Mouse (Mus musculus) hindbrain, embryonic 12.5 days (tissue): ENCODE results near the gene Csnk1g1. TPM values are rescaled to one million over a fixed set of nuclear protein-coding genes. Genes with fewer than 3 reads are reported as not detected.

ENCODE experiments used
- ATAC-seq: fragments of 200-750 bp; cut with Nextera tagmentation; 2 replicates; pipeline ENCODE4 v1.8.0; 2017; ENCODE audit warnings: moderate TSS enrichment; ENCODE audit not compliant: low FRiP score
- H3K27ac ChIP-seq: fragments of 300-500 bp; sonication (generic); 2 replicates; pipeline ENCODE4 v1.5.1; 2016; ENCODE audit warnings: mild to moderate bottlenecking
- H3K27me3 ChIP-seq: fragments of 300-500 bp; sonication (generic); 2 replicates; pipeline ENCODE4 v1.6.1; 2016; ENCODE audit warnings: mild to moderate bottlenecking
- H3K36me3 ChIP-seq: fragments of 300-500 bp; sonication (generic); 2 replicates; pipeline ENCODE4 v1.6.1; 2016; ENCODE audit warnings: mild to moderate bottlenecking
- H3K4me1 ChIP-seq: fragments of 300-500 bp; sonication (generic); 2 replicates; pipeline ENCODE4 v1.6.1; 2016
- H3K4me2 ChIP-seq: fragments of 300-500 bp; sonication (generic); replicated peaks from 2 replicates; pipeline ENCODE4 v1.6.1; 2016; ENCODE audit warnings: mild to moderate bottlenecking
- H3K4me3 ChIP-seq: fragments of 300-500 bp; sonication (generic); 2 replicates; pipeline ENCODE4 v1.5.1; 2016; ENCODE audit warnings: mild to moderate bottlenecking
- H3K9ac ChIP-seq: fragments of 300-500 bp; sonication (generic); 2 replicates; pipeline ENCODE4 v1.6.1; 2016; ENCODE audit warnings: mild to moderate bottlenecking, moderate library complexity
- H3K9me3 ChIP-seq: fragments of 300-500 bp; sonication (generic); replicated peaks from 2 replicates; pipeline ENCODE4 v1.6.1; 2016; ENCODE audit warnings: mild to moderate bottlenecking
- WGBS: fragments of 180-500 bp; shearing (Covaris S2); methylation state at CpG from one replicate; pipeline ENCODE4 v1.1.7; 2016; 5-methylcytosine and 5-hydroxymethylcytosine counted together
- polyA plus RNA-seq: library from polyadenylated mRNA; unstranded; fragments of >200 nt; fragmentation: Nextera tagmentation; extraction: Ambion mirVana; gene quantifications from 2 replicates; pipeline ENCODE4 v1.2.1, GENCODE M21; 2016

The Csnk1g1 gene
- polyA plus RNA-seq, 1 experiment from 2014 or later, result 24.8 TPM

DNA sequence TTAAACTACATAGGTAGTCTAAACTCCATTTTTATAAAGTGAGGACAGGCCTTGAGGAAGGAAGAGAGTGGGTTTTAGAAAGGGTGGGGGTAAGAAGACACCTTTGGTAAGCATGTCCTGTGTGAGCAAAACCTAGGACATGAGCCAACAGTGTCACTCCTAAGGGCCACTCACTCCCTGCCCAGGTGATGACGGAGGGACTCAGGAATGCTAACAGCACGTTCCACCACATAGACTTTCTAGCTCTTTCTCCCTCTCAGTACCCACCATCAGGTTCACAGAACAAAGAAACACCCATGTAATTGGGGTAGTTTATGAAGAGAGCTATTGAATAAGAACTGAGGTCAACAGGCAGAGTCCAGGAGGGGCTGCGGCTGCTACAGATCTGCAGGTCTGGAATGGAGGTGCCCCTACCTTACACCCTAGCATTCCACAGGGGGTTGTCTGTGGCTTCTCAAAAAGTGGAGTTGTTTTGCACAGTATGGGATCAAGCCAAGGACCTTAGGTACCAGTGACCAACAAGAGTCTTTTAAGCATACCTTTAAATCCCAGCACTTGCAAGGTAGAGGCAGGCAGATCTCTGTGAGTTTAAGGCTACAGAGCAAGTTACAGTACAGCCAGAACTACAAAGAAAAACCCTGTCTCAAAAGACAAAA lies 172.2 kb downstream of the Csnk1g1 start:
- Histone ChIP-seq H3K36me3 (0 out of 2 replicates have a peak, but pooled peaks cover 3% of the 10 kb centered on the region), H3K27me3 (no peaks in the 10 kb centered on the region), H3K9ac (no peak overlapping the region), H3K27ac (no peak overlapping the region), H3K4me1 (peaks cover 4% of the 10 kb centered on the region; the same call in 1 of the 2 replicates), H3K4me3 (no peak overlapping the region), H3K9me3 (no peaks in the 10 kb centered on the region), H3K4me2 (no peak overlapping the region)
- ATAC-seq, result no peak
- WGBS, result 77% methylated on average over 3 of the region's 3 CpGs

DNA sequence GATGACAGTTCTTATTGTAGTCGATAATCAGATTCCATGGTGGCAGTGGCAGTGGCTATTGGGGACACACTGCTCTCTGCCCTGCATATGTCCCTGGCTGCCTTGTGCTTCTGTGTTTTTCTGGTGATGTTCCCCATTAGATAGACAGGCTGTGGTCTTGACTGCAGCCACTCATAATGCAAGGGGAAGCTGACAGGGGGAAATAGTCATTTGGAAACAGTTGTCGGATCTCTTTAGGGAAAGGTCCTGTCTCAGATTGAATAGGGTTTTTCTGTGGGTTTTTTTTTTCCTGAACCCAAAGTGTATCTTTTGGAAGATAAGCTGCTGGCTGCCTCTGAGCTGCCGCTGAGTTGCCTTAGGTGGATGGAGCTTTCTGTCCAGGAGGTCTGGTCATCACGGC lies 173.3 kb downstream of the Csnk1g1 start:
- Histone ChIP-seq H3K9me3 (no peaks in the 10 kb centered on the region), H3K4me2 (no peak overlapping the region), H3K4me1 (peaks cover 4% of the 10 kb centered on the region; the same call in 1 of the 2 replicates), H3K27me3 (no peaks in the 10 kb centered on the region), H3K27ac (no peak overlapping the region), H3K9ac (no peak overlapping the region), H3K4me3 (no peak overlapping the region), H3K36me3 (peaks cover 9% of the 10 kb centered on the region)
- WGBS, result 88% methylated on average over 4 of the region's 4 CpGs
- no peak for ATAC-seq

- ATAC-seq, result no peak
- no peak overlapping the region for H3K4me2 ChIP-seq
- 91% methylated on average over 3 of the region's 3 CpGs for WGBS
- H3K27me3 ChIP-seq, result no peaks in the 10 kb centered on the region
- no peak overlapping the region for H3K9ac ChIP-seq
- H3K9me3 ChIP-seq, result no peaks in the 10 kb centered on the region
- no peak overlapping the region for H3K27ac ChIP-seq
- H3K4me3 ChIP-seq, result no peak overlapping the region
- peaks cover 3% of the 10 kb centered on the region; the same call in 1 of the 2 replicates for H3K4me1 ChIP-seq
- H3K36me3 ChIP-seq, result peaks cover 31% of the 10 kb centered on the region
Observed at GRCm38 (mm10) chr9:66084171-66084570, 175.4 kb downstream of the Csnk1g1 start.

DNA sequence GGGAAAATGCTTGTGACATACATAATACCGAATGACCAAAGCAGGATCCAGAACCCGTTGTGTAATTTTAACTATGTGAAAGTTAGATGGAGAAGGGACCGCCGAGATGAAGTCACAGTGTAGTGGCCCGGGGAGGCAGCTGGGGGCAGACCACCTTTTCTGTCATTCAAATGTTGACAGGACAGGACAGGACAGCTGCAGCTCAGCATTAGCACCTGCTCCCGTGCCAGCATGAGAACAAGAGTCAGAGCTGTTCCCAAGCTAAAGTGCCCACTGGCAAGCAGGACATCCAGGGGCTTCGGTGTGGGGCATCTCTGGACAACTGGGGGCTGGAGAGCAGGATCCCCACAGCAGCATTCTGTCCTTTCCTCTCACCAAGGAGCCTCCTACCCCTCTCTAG lies 178.3 kb downstream of the Csnk1g1 start:
- peaks cover 3% of the 10 kb centered on the region; the same call in 1 of the 2 replicates for H3K4me1 ChIP-seq
- no peak overlapping the region for H3K4me2 ChIP-seq
- H3K4me3 ChIP-seq, result no peak overlapping the region
- no peaks in the 10 kb centered on the region for H3K27me3 ChIP-seq
- H3K36me3 ChIP-seq, result peaks cover 59% of the 10 kb centered on the region
- H3K9ac ChIP-seq, result no peak overlapping the region
- WGBS, result 94% methylated on average over 7 of the region's 7 CpGs
- ATAC-seq, result no peak
- no peak overlapping the region for H3K27ac ChIP-seq
- no peaks in the 10 kb centered on the region for H3K9me3 ChIP-seq

- H3K27me3 ChIP-seq, result no peaks in the 10 kb centered on the region
- H3K4me3 ChIP-seq, result no peak overlapping the region
- peaks cover 73% of the 10 kb centered on the region for H3K36me3 ChIP-seq
- WGBS, result 42% methylated on average over 4 of the region's 4 CpGs
- H3K4me1 ChIP-seq, result peaks cover 3% of the 10 kb centered on the region; the same call in 1 of the 2 replicates
- ATAC-seq, result no peak
- H3K4me2 ChIP-seq, result no peak overlapping the region
- no peaks in the 10 kb centered on the region for H3K9me3 ChIP-seq
- H3K9ac ChIP-seq, result no peak overlapping the region
- H3K27ac ChIP-seq, result peak overlapping the region; percentile 30; the same call in 1 of the 2 replicates
Observed at GRCm38 (mm10) chr9:66088411-66088810, 179.7 kb downstream of the Csnk1g1 start.

DNA sequence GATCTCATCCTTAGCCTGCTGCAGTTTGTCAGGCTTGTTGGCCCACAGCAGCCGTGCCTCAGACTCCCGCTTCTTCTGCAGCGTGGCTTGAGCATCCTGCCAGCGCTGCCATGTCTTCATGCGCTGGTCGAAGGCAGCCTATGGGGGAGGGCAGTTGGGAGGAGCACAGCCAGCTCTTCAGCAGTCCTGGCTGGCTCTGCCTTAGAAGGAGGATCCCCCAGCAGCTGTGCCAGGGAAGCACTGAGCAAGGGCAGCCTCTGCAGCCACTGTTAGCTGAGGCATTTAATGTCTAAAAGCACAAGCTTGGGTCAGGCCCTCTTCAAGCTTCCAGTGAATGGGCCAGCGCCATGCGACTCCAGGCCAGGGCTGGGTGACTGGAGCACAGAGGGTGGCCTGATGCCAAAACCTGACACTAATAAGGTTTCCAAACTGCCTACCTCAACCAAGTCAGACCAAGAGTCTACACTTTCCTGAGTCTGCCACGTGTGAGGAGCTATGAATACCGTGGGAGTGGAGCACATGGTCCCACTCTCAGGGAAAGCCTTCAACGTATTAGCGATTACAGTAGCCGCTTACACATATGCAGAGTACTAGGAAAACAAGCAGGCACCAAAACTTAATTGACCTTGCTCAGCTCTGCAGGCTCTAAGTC lies 182.0 kb downstream of the Csnk1g1 start:
- Histone ChIP-seq H3K27ac (no peak overlapping the region), H3K27me3 (no peaks in the 10 kb centered on the region), H3K9me3 (no peaks in the 10 kb centered on the region), H3K36me3 (peaks cover 93% of the 10 kb centered on the region), H3K4me3 (no peak overlapping the region), H3K9ac (no peak overlapping the region), H3K4me1 (peaks cover 3% of the 10 kb centered on the region; the same call in 1 of the 2 replicates), H3K4me2 (no peak overlapping the region)
- no peak for ATAC-seq
- WGBS, result 92% methylated on average over 13 of the region's 13 CpGs

DNA sequence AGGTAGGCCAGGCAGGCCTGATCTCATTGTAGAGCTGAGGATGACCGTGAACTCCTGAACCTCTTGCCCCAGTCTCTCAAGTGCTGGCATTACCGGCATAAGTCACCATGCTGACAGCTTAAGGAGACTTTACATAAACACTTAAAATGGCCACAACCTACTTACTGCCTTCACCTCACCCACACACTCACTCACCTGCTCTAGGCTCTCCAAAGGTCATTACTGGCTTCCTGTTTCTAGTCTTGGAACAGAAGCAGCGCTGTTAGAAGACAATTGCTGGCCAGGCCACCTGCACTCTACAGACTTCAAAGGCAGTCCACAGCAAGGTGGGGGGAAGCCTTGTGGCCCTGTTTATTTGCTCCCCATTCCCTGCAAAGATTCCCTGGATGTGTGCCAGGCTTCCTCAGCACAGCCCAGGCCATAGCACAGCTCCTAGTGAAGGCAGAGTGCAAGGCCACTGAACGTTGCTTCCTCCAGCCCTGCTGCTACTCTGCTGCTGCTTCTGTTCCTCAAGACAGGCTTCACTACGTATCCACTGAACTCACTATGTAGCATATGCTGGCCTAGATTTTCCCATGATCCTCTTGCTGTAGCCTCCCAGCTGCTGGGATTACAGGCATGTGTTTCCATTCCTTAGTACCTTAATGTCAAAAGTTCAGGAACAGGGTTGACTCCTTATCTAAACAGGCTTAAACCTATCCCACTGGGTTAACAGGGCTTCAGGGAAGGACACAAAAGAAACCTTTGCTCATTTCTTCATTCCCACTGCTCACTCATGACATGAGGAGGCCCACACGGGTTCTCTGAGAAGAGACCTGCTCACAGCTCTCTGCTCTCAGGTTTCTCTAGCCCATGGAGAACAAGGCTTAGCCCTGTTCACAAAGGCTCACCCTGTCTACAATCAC lies 182.9 kb downstream of the Csnk1g1 start:
- ATAC-seq, result no peak
- no peak overlapping the region for H3K4me3 ChIP-seq
- no peak overlapping the region for H3K4me2 ChIP-seq
- H3K9me3 ChIP-seq, result no peaks in the 10 kb centered on the region
- no peaks in the 10 kb centered on the region for H3K27me3 ChIP-seq
- 78% methylated on average over 6 of the region's 6 CpGs for WGBS
- H3K9ac ChIP-seq, result no peak overlapping the region
- peaks cover 97% of the 10 kb centered on the region for H3K36me3 ChIP-seq
- H3K4me1 ChIP-seq, result peaks cover 3% of the 10 kb centered on the region; the same call in 1 of the 2 replicates
- no peak overlapping the region; the same call in 1 of the 2 replicates for H3K27ac ChIP-seq

- H3K9ac ChIP-seq, result no peak overlapping the region
- H3K9me3 ChIP-seq, result no peaks in the 10 kb centered on the region
- no peak overlapping the region; the same call in 1 of the 2 replicates for H3K27ac ChIP-seq
- WGBS, result 80% methylated on average over 2 of the region's 2 CpGs
- H3K4me3 ChIP-seq, result no peak overlapping the region
- no peak for ATAC-seq
- no peak overlapping the region for H3K4me2 ChIP-seq
- H3K4me1 ChIP-seq, result peaks cover 3% of the 10 kb centered on the region; the same call in 1 of the 2 replicates
- no peaks in the 10 kb centered on the region for H3K27me3 ChIP-seq
- H3K36me3 ChIP-seq, result peaks cover 97% of the 10 kb centered on the region
Observed at GRCm38 (mm10) chr9:66092664-66093063, 183.9 kb downstream of the Csnk1g1 start.

Other genes starting within 250 kb of the Csnk1g1 start
- 312 and 323 TPM in 2 replicates for gene Oaz2, start 240.9 kb upstream of the Csnk1g1 start, polyA plus RNA-seq
- 11.3 and 14.0 TPM in 2 replicates for gene Zfp609, start 81.4 kb upstream of the Csnk1g1 start, polyA plus RNA-seq
- gene Pclaf, start 18.7 kb upstream of the Csnk1g1 start, polyA plus RNA-seq, result 117 and 128 TPM in 2 replicates
- gene Trip4, start 130 bp upstream of the Csnk1g1 start, polyA plus RNA-seq, result 37.4 and 41.7 TPM in 2 replicates
- gene Ppib, start 151.3 kb downstream of the Csnk1g1 start, polyA plus RNA-seq, result 456 and 477 TPM in 2 replicates
- gene Snx22, start 160.8 kb downstream of the Csnk1g1 start, polyA plus RNA-seq, result 6.6 and 8.7 TPM in 2 replicates
- gene Snx1, start 217.7 kb downstream of the Csnk1g1 start, polyA plus RNA-seq, result 130 and 139 TPM in 2 replicates
- 123 and 126 TPM in 2 replicates for gene Ciao2a, start 217.7 kb downstream of the Csnk1g1 start, polyA plus RNA-seq
- gene Dapk2, start 249.3 kb downstream of the Csnk1g1 start, polyA plus RNA-seq, result 3.7 and 3.8 TPM in 2 replicates